ENCODE assay signal across 8 mouse cellular contexts in genomic region chr13:23309495-23310011, GRCm38 (mm10). TPM values are rescaled to one million over a fixed set of nuclear protein-coding genes. Genes with fewer than 3 reads are reported as not detected.
DNase-seq lines count a peak whose midpoint lies in the region; ATAC-seq lines count a peak whose summit lies in the region.

No protein-coding gene starts in this region.

- H3K4me1 ChIP-seq in megakaryocyte, embryonic 14.5 days, result peaks cover 47% of the 10 kb centered on the region
- H3K4me1 ChIP-seq in embryonic facial prominence, embryonic 13.5 days, result peaks cover 31% of the 10 kb centered on the region
- peaks cover 11% of the 10 kb centered on the region; the same call in 1 of the 2 replicates for H3K4me1 ChIP-seq in limb, embryonic 12.5 days (replicated peaks)
- peaks cover 32% of the 10 kb centered on the region for H3K4me1 ChIP-seq in neural tube, embryonic 15.5 days

- no peak for ATAC-seq in megakaryocyte, adult 5-6 weeks (ENCODE audit: poor library complexity, severe bottlenecking)
- no peak for ATAC-seq in embryonic facial prominence, embryonic 13.5 days (ENCODE audit: insufficient number of reproducible peaks, insufficient read depth, low FRiP score, low TSS enrichment, low read depth)
- no peak; the same call in 1 of the 2 replicates for ATAC-seq in limb, embryonic 12.5 days (ENCODE audit: insufficient number of reproducible peaks, insufficient read depth, low FRiP score, low TSS enrichment, low read depth)
- no peak for ATAC-seq in neural tube, embryonic 15.5 days (ENCODE audit: low FRiP score)
- ATAC-seq in erythroid progenitor cell, adult 5-6 weeks (replicated peaks; ENCODE audit: low FRiP score, poor library complexity, severe bottlenecking), result no peak

- H3K9me3 ChIP-seq in megakaryocyte, embryonic 14.5 days, result 0 out of 2 replicates have a peak, but pooled peaks cover 4% of the 10 kb centered on the region
- no peaks in the 10 kb centered on the region for H3K9me3 ChIP-seq in embryonic facial prominence, embryonic 13.5 days
- no peaks in the 10 kb centered on the region for H3K9me3 ChIP-seq in limb, embryonic 12.5 days
- no peaks in the 10 kb centered on the region for H3K9me3 ChIP-seq in neural tube, embryonic 15.5 days (replicated peaks)

- H3K36me3 ChIP-seq in megakaryocyte, embryonic 14.5 days (replicated peaks; ENCODE audit: low read length), result no peaks in the 10 kb centered on the region
- H3K36me3 ChIP-seq in embryonic facial prominence, embryonic 13.5 days, result no peaks in the 10 kb centered on the region
- no peaks in the 10 kb centered on the region for H3K36me3 ChIP-seq in limb, embryonic 12.5 days
- no peaks in the 10 kb centered on the region for H3K36me3 ChIP-seq in neural tube, embryonic 15.5 days

- peak overlapping the region; percentile 60 for H3K9ac ChIP-seq in embryonic facial prominence, embryonic 13.5 days
- no peak overlapping the region; the same call in 1 of the 2 replicates for H3K9ac ChIP-seq in limb, embryonic 12.5 days (replicated peaks)
- no peak overlapping the region for H3K9ac ChIP-seq in neural tube, embryonic 15.5 days (replicated peaks)

- no peak for DNase-seq in kidney, postnatal 10 days
- DNase-seq in cerebellum, postnatal 4 days (ENCODE audit: low spot score in 2 of 2), result no peak

- no peak overlapping the region for H3K27ac ChIP-seq in embryonic facial prominence, embryonic 13.5 days
- H3K27ac ChIP-seq in limb, embryonic 12.5 days, result no peak overlapping the region
- no peak overlapping the region for H3K27ac ChIP-seq in neural tube, embryonic 15.5 days (replicated peaks)

- peak overlapping the region; percentile 90 for H3K4me3 ChIP-seq in megakaryocyte, embryonic 14.5 days (replicated peaks)
- H3K4me3 ChIP-seq in embryonic facial prominence, embryonic 13.5 days, result peak overlapping the region; percentile 44
- H3K4me3 ChIP-seq in limb, embryonic 12.5 days (replicated peaks), result peak overlapping the region; percentile 44
- H3K4me3 ChIP-seq in neural tube, embryonic 15.5 days (replicated peaks), result peak overlapping the region; percentile 32

- under 1% methylated on average over 28 of the region's 28 CpGs for WGBS in embryonic facial prominence, embryonic 13.5 days
- 1% methylated on average over 28 of the region's 28 CpGs for WGBS in limb, embryonic 12.5 days
- WGBS in neural tube, embryonic 15.5 days, result under 1% methylated on average over 28 of the region's 28 CpGs

- peaks cover 61% of the 10 kb centered on the region for H3K27me3 ChIP-seq in megakaryocyte, embryonic 14.5 days (replicated peaks)
- peaks cover 83% of the 10 kb centered on the region for H3K27me3 ChIP-seq in embryonic facial prominence, embryonic 13.5 days
- H3K27me3 ChIP-seq in limb, embryonic 12.5 days, result peaks cover 76% of the 10 kb centered on the region
- peaks cover 81% of the 10 kb centered on the region for H3K27me3 ChIP-seq in neural tube, embryonic 15.5 days (replicated peaks)

- H3K4me2 ChIP-seq in embryonic facial prominence, embryonic 13.5 days, result peak overlapping the region; percentile 71
- peak overlapping the region; percentile 66 for H3K4me2 ChIP-seq in limb, embryonic 12.5 days
- H3K4me2 ChIP-seq in neural tube, embryonic 15.5 days, result peak overlapping the region; percentile 56

RNA-seq across cellular contexts. Expression of gene Zfp322a, which starts 59.5 kb away (rescaled TPM):
- polyA plus RNA-seq in megakaryocyte, embryonic 14.5 days (2012; ENCODE audit: insufficient read depth, low replicate concordance), result 0.07 TPM in 1 of 2 replicates, not detected in the other
- total RNA-seq in megakaryocyte, adult 5-6 weeks (2015), result 18.8 and 20.3 TPM in 2 replicates
- 39.8 and 46.7 TPM in 2 replicates for total RNA-seq in megakaryocyte, adult 5-6 weeks (2017)
- polyA plus RNA-seq in embryonic facial prominence, embryonic 13.5 days (2015; fragmentation: Nextera tagmentation; extraction: Ambion mirVana), result 60.5 and 63.8 TPM in 2 replicates
- polyA plus RNA-seq in limb, embryonic 12.5 days (2016; fragmentation: Nextera tagmentation; extraction: Ambion mirVana), result 70.7 and 75.5 TPM in 2 replicates
- polyA plus RNA-seq in neural tube, embryonic 15.5 days (2015; fragmentation: Nextera tagmentation; extraction: Ambion mirVana), result 46.2 and 49.0 TPM in 2 replicates
- 4.3 and 15.1 TPM in 2 replicates for total RNA-seq in erythroid progenitor cell, adult 5-6 weeks (2015; ENCODE audit: low replicate concordance)
- 18.7 and 48.1 TPM in 2 replicates for total RNA-seq in erythroid progenitor cell, adult 5-6 weeks (2017; ENCODE audit: low replicate concordance)

Comparison
In these comparisons a context has a peak if more than half of its experiments do, and no peak if none do; other contexts are left out.
1. H3K4me3 ChIP-seq: peak in every context shown above with its lines; median percentile 90 in megakaryocyte, embryonic 14.5 days; 44 in embryonic facial prominence, embryonic 13.5 days; 44 in limb, embryonic 12.5 days; 32 in neural tube, embryonic 15.5 days.
2. RNA of gene Zfp322a, which starts 59.5 kb away (polyA plus RNA-seq): 70.7 to 75.5 TPM in limb, embryonic 12.5 days, 60.5 to 63.8 TPM in embryonic facial prominence, embryonic 13.5 days and 46.2 to 49.0 TPM in neural tube, embryonic 15.5 days; 0.07 TPM in megakaryocyte, embryonic 14.5 days; every median in the first group is over 10 times any median in the second.
3. Peak in every context shown above with its lines, with median percentiles within 50 percentile points of each other: H3K4me2 ChIP-seq.